Mouse (Mus musculus): Measurements from ENCODE around the gene Tpsb2. TPM values are rescaled to one million over a fixed set of nuclear protein-coding genes. Genes with fewer than 3 reads are reported as not detected.

Gene Tpsb2
- polyA plus RNA-seq (2016; fragmentation: Nextera tagmentation; extraction: Ambion mirVana), result not detected in 2 replicates

DNA sequence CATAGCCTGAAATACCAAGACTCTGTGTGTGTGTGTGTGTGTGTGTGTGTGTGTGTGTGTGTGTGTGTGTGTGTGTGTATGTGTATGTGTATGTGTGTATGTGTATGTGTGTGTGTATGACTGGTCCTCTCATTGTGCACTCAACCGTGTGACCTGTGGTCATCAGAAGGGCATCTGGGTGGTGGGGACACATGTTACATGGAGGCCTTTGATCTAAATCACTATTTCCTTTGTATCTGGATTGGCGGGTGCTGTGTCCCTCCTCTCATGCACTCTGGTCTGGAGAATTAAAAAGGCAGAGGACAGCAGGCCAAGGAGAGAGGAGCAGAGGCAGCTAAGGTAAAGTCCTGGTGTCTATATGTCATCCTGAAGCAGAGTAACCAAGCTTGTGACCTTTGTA lies at the start of gene Tpsb2:
Gene Tpsb2 (plus strand): TSS at position 301 of the 400 bp plus-strand sequence.
- no peak within 1 kb of the TSS for H3K9ac ChIP-seq
- no peak within 1 kb of the TSS for H3K27ac ChIP-seq (ENCODE audit: poor library complexity, severe bottlenecking)
- no peak within 1 kb of the TSS for H3K4me2 ChIP-seq
- 0 out of 2 replicates have a peak, but pooled peaks cover 5% of the 10 kb centered on the region for H3K4me1 ChIP-seq (replicated peaks)
- no peak within 1 kb of the TSS for H3K4me3 ChIP-seq
- H3K9me3 ChIP-seq (replicated peaks), result no peaks in the 10 kb centered on the region
- H3K27me3 ChIP-seq (replicated peaks), result peaks cover 20% of the 10 kb centered on the region; the same call in 1 of the 2 replicates
- ATAC-seq (ENCODE audit: insufficient number of reproducible peaks, low FRiP score), result no peak
- 62% methylated on average over 2 of the region's 2 CpGs for WGBS
- H3K36me3 ChIP-seq, result no peaks in the 10 kb centered on the region

DNA sequence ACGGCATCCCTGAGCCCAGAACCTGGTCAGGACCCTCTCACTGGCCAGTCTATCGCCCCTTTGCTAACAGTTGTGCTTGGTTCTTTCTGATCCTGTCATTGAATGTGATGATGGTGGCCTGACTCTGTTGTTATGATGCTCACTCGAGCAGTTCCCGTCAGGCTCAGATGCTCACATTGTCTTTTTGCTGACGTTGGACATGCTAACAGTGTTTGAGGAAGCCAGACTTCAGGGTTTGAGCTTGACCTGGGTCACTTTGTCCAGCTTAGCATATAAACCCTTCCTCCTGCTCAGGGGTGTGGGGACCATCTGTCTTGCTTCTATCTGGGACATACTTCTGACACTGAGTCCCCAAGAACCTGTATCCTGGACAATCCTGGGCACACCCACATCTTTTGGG lies 47.8 kb upstream of the Tpsb2 start, which contains the start of gene Prss29:
Gene Prss29 (plus strand): TSS at position 301 of the 400 bp plus-strand sequence.
- 64% methylated on average over 5 of the region's 5 CpGs for WGBS
- no peak within 1 kb of the TSS for H3K4me3 ChIP-seq
- peaks cover 29% of the 10 kb centered on the region for H3K27me3 ChIP-seq (replicated peaks)
- H3K9ac ChIP-seq, result no peak within 1 kb of the TSS
- H3K27ac ChIP-seq (ENCODE audit: poor library complexity, severe bottlenecking), result no peak within 1 kb of the TSS
- no peaks in the 10 kb centered on the region for H3K4me1 ChIP-seq (replicated peaks)
- H3K9me3 ChIP-seq (replicated peaks), result no peaks in the 10 kb centered on the region
- no peaks in the 10 kb centered on the region for H3K36me3 ChIP-seq
- no peak within 1 kb of the TSS for H3K4me2 ChIP-seq
- no peak for ATAC-seq (ENCODE audit: insufficient number of reproducible peaks, low FRiP score)

DNA sequence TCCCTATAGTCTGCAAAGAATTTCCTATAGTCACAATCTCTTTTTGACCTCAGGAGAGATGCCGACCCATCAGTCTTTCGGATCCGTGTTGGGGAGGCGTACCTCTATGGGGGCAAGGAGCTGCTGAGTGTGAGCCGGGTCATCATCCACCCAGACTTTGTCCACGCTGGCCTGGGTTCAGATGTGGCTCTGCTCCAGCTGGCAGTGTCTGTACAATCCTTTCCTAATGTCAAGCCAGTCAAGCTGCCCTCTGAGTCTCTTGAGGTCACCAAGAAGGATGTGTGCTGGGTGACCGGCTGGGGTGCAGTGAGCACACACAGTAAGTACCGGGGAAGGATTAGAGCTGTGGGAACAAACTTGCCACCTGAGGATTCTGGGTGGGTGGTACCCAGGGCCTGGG lies 45.3 kb upstream of the Tpsb2 start:
- ATAC-seq (ENCODE audit: insufficient number of reproducible peaks, low FRiP score), result no peak

GRCm38 (mm10) chr17:25322930-25323329 lies 43.2 kb upstream of the Tpsb2 start:
- Histone ChIP-seq H3K4me3 (no peak overlapping the region), H3K9me3 (replicated peaks) (no peaks in the 10 kb centered on the region), H3K27ac (ENCODE audit: poor library complexity, severe bottlenecking) (no peak overlapping the region), H3K36me3 (no peaks in the 10 kb centered on the region), H3K27me3 (replicated peaks) (peaks cover 36% of the 10 kb centered on the region), H3K4me2 (no peak overlapping the region), H3K9ac (no peak overlapping the region), H3K4me1 (replicated peaks) (no peaks in the 10 kb centered on the region)
- ATAC-seq (ENCODE audit: insufficient number of reproducible peaks, low FRiP score), result no peak
- 17% methylated on average over 2 of the region's 2 CpGs for WGBS

More for the DNA sequence above, 45.3 kb upstream of the Tpsb2 start:
- 89% methylated on average over 8 of the region's 8 CpGs for WGBS
- Histone ChIP-seq H3K4me1 (replicated peaks) (no peaks in the 10 kb centered on the region), H3K4me2 (no peak overlapping the region), H3K4me3 (no peak overlapping the region), H3K9me3 (replicated peaks) (no peaks in the 10 kb centered on the region), H3K27ac (ENCODE audit: poor library complexity, severe bottlenecking) (no peak overlapping the region), H3K9ac (no peak overlapping the region), H3K27me3 (replicated peaks) (peaks cover 36% of the 10 kb centered on the region), H3K36me3 (no peaks in the 10 kb centered on the region)

GRCm38 (mm10) chr17:25332321-25332720 lies 33.8 kb upstream of the Tpsb2 start:
- Histone ChIP-seq H3K4me1 (replicated peaks) (no peaks in the 10 kb centered on the region), H3K36me3 (no peaks in the 10 kb centered on the region), H3K27me3 (replicated peaks) (peaks cover 54% of the 10 kb centered on the region), H3K4me2 (no peak overlapping the region), H3K4me3 (no peak overlapping the region), H3K27ac (ENCODE audit: poor library complexity, severe bottlenecking) (no peak overlapping the region), H3K9me3 (replicated peaks) (no peaks in the 10 kb centered on the region), H3K9ac (no peak overlapping the region)
- ATAC-seq (ENCODE audit: insufficient number of reproducible peaks, low FRiP score), result no peak
- 69% methylated on average over 9 of the region's 9 CpGs for WGBS

GRCm38 (mm10) chr17:25333943-25334342 lies 32.2 kb upstream of the Tpsb2 start:
- no peak overlapping the region for H3K4me2 ChIP-seq
- H3K9ac ChIP-seq, result no peak overlapping the region
- ATAC-seq (ENCODE audit: insufficient number of reproducible peaks, low FRiP score), result no peak
- H3K9me3 ChIP-seq (replicated peaks), result 0 out of 2 replicates have a peak, but pooled peaks cover 2% of the 10 kb centered on the region
- WGBS, result 1% methylated on average over 8 of the region's 8 CpGs
- H3K4me3 ChIP-seq, result no peak overlapping the region
- H3K27me3 ChIP-seq (replicated peaks), result peaks cover 54% of the 10 kb centered on the region
- no peaks in the 10 kb centered on the region for H3K4me1 ChIP-seq (replicated peaks)
- H3K27ac ChIP-seq (ENCODE audit: poor library complexity, severe bottlenecking), result no peak overlapping the region
- no peaks in the 10 kb centered on the region for H3K36me3 ChIP-seq

- Histone ChIP-seq H3K9me3 (replicated peaks) (0 out of 2 replicates have a peak, but pooled peaks cover 4% of the 10 kb centered on the region), H3K9ac (no peak overlapping the region), H3K36me3 (no peaks in the 10 kb centered on the region), H3K27me3 (replicated peaks) (peaks cover 18% of the 10 kb centered on the region), H3K4me1 (replicated peaks) (0 out of 2 replicates have a peak, but pooled peaks cover 7% of the 10 kb centered on the region), H3K27ac (ENCODE audit: poor library complexity, severe bottlenecking) (no peak overlapping the region), H3K4me2 (no peak overlapping the region), H3K4me3 (no peak overlapping the region)
- ATAC-seq (ENCODE audit: insufficient number of reproducible peaks, low FRiP score), result no peak
- 78% methylated on average over 4 of the region's 4 CpGs for WGBS
Measured at GRCm38 (mm10) chr17:25338218-25338617, 27.9 kb upstream of the Tpsb2 start.

DNA sequence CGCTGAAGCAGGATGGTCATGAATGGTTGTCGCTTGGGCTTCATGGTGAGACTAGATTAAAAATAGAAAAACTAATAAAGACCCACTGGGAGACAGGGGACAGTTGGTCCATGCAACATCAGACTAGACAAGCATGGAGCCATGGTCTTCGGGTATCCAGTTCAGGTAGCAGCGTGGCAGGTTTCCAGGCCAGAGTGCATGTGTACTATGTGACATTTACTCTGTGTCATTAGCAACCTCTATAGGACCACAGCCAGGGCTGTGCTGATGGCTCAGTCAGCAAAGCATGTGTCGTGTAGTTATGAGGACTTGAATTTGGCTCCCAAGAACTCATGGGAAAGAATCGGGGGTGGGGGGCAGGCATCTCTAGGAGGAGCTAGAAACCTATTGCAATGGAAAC lies 26.1 kb upstream of the Tpsb2 start:
- no peak overlapping the region for H3K27ac ChIP-seq (ENCODE audit: poor library complexity, severe bottlenecking)
- no peak overlapping the region for H3K4me3 ChIP-seq
- no peak for ATAC-seq (ENCODE audit: insufficient number of reproducible peaks, low FRiP score)
- no peak overlapping the region for H3K9ac ChIP-seq
- no peak overlapping the region for H3K4me2 ChIP-seq
- H3K36me3 ChIP-seq, result no peaks in the 10 kb centered on the region
- 0 out of 2 replicates have a peak, but pooled peaks cover 7% of the 10 kb centered on the region for H3K4me1 ChIP-seq (replicated peaks)
- WGBS, result 83% methylated on average over 6 of the region's 6 CpGs
- peaks cover 5% of the 10 kb centered on the region for H3K27me3 ChIP-seq (replicated peaks)
- H3K9me3 ChIP-seq (replicated peaks), result 0 out of 2 replicates have a peak, but pooled peaks cover 4% of the 10 kb centered on the region

DNA sequence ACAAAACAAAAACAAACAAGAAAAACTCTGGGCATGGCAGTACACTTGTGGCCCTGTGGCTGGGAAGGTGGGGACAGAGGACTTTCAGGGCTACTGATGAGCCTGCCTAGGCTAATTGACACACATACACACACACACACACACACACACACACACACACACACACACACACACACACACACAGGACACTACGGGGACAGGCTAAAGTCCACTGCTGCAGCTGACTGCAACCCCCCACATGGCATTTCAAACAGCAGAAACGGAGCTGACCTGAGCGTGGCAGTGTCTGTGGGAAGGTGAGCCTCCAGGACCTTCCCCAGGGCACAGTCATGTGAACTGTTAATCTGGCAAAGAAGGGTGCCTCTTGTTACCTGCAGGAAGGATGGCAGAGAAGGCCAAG lies 24.6 kb upstream of the Tpsb2 start:
- 53% methylated on average over 3 of the region's 3 CpGs for WGBS
- H3K9me3 ChIP-seq (replicated peaks), result 0 out of 2 replicates have a peak, but pooled peaks cover 4% of the 10 kb centered on the region
- H3K27ac ChIP-seq (ENCODE audit: poor library complexity, severe bottlenecking), result no peak overlapping the region
- H3K4me2 ChIP-seq, result no peak overlapping the region
- H3K36me3 ChIP-seq, result no peaks in the 10 kb centered on the region
- H3K27me3 ChIP-seq (replicated peaks), result no peaks in the 10 kb centered on the region; the same call in 1 of the 2 replicates
- 0 out of 2 replicates have a peak, but pooled peaks cover 7% of the 10 kb centered on the region for H3K4me1 ChIP-seq (replicated peaks)
- H3K4me3 ChIP-seq, result no peak overlapping the region
- ATAC-seq (ENCODE audit: insufficient number of reproducible peaks, low FRiP score), result no peak
- no peak overlapping the region for H3K9ac ChIP-seq

DNA sequence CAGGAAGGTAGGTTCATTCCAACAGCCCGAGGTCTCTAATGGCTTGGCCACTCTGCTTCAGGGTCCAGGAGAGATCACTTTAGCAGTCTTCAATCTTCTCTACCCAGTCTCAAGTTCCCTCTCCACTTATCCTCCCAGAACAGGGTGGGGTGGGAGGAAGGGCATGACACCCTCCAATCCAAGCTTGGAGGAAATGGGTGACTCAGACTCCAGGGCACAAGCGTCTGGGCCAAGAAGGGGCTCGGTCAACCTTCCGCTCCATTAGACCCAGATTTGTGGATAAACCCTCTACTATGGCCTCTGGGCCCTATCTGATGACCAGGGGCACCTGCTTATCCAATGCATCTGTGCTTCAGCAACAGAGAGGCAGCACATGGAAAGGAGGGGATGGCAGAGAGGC lies 20.6 kb upstream of the Tpsb2 start, which contains the start of gene Tpsab1:
Gene Tpsab1 (minus strand): TSS at position 101 of the 400 bp plus-strand sequence.
- Histone ChIP-seq H3K36me3 (no peaks in the 10 kb centered on the region), H3K4me1 (replicated peaks) (0 out of 2 replicates have a peak, but pooled peaks cover 7% of the 10 kb centered on the region), H3K4me2 (no peak within 1 kb of the TSS), H3K9me3 (replicated peaks) (no peaks in the 10 kb centered on the region), H3K27me3 (replicated peaks) (peaks cover 8% of the 10 kb centered on the region; the same call in 1 of the 2 replicates), H3K27ac (ENCODE audit: poor library complexity, severe bottlenecking) (no peak within 1 kb of the TSS), H3K9ac (no peak within 1 kb of the TSS), H3K4me3 (no peak within 1 kb of the TSS)
- ATAC-seq (ENCODE audit: insufficient number of reproducible peaks, low FRiP score), result no peak
- 75% methylated on average over 4 of the region's 4 CpGs for WGBS

GRCm38 (mm10) chr17:25361291-25361690 lies 4.8 kb upstream of the Tpsb2 start:
- no peaks in the 10 kb centered on the region for H3K9me3 ChIP-seq (replicated peaks)
- H3K36me3 ChIP-seq, result no peaks in the 10 kb centered on the region
- H3K4me3 ChIP-seq, result no peak overlapping the region
- H3K27ac ChIP-seq (ENCODE audit: poor library complexity, severe bottlenecking), result no peak overlapping the region
- H3K9ac ChIP-seq, result no peak overlapping the region
- H3K27me3 ChIP-seq (replicated peaks), result peaks cover 12% of the 10 kb centered on the region; the same call in 1 of the 2 replicates
- no peak for ATAC-seq (ENCODE audit: insufficient number of reproducible peaks, low FRiP score)
- 67% methylated on average over 2 of the region's 2 CpGs for WGBS
- no peaks in the 10 kb centered on the region for H3K4me1 ChIP-seq (replicated peaks)
- H3K4me2 ChIP-seq, result no peak overlapping the region

- Histone ChIP-seq H3K27ac (ENCODE audit: poor library complexity, severe bottlenecking) (no peak overlapping the region), H3K36me3 (no peaks in the 10 kb centered on the region), H3K4me1 (replicated peaks) (no peaks in the 10 kb centered on the region), H3K4me3 (no peak overlapping the region), H3K9ac (no peak overlapping the region), H3K4me2 (no peak overlapping the region), H3K27me3 (replicated peaks) (peaks cover 20% of the 10 kb centered on the region; the same call in 1 of the 2 replicates), H3K9me3 (replicated peaks) (no peaks in the 10 kb centered on the region)
- WGBS, result 6% methylated on average over 1 of the region's 1 CpGs
- ATAC-seq (ENCODE audit: insufficient number of reproducible peaks, low FRiP score), result no peak
Measured at GRCm38 (mm10) chr17:25363726-25364125, 2.4 kb upstream of the Tpsb2 start.

Data from heart, embryonic 12.5 days (tissue).